Mouse (Mus musculus): Measurements from ENCODE around the gene Lhx4.

- TF ChIP-seq CTCF (IDR thresholded peaks at IDR 0.05; ENCODE audit: insufficient read depth, low read depth, low read length) (no peak), POLR2A (IDR thresholded peaks at IDR 0.05; ENCODE audit: insufficient read depth, low read depth, low read length) (no peak)
These were observed 38.2 kb downstream of the Lhx4 start for GRCm38 (mm10) chr1:155713306-155713705.

All from olfactory bulb, adult 2 months (tissue).